In genomic region chr15:37053085-37053762, GRCm38 (mm10) we compare ENCODE assay signal across 9 mouse cellular contexts. TPM values are rescaled to one million over a fixed set of nuclear protein-coding genes. Genes with fewer than 3 reads are reported as not detected.
A peak's percentile ranks its signal among the peaks of the same experiment; 100 is the strongest.
DNase-seq lines count a peak whose midpoint lies in the region; ATAC-seq lines count a peak whose summit lies in the region.
"Had no signal": no experiment of that assay in that cellular context is flagged by ENCODE, and none has a peak within 500 bp of the region (broad histone marks: within the 10 kb centered on the region; RNA-seq: fewer than 3 reads in every experiment).

No protein-coding gene starts in this region.

- peaks cover 11% of the 10 kb centered on the region for H3K4me1 ChIP-seq in forebrain, embryonic 14.5 days (ENCODE audit: control insufficient read depth, insufficient read depth, low read length)

- no peaks in the 10 kb centered on the region for H3K36me3 ChIP-seq in forebrain, embryonic 14.5 days (ENCODE audit: control insufficient read depth, insufficient read depth, low read length)

- no peaks in the 10 kb centered on the region for H3K9me3 ChIP-seq in forebrain, embryonic 14.5 days (replicated peaks; ENCODE audit: control insufficient read depth, low read length)

- H3K27me3 ChIP-seq in forebrain, embryonic 14.5 days (replicated peaks; ENCODE audit: control insufficient read depth, insufficient read depth, low read length), result no peaks in the 10 kb centered on the region

- peak; percentile 94 for ATAC-seq in forebrain, embryonic 14.5 days

- WGBS in forebrain, embryonic 14.5 days, result 47% methylated on average over 8 of the region's 8 CpGs

- H3K4me3 ChIP-seq in forebrain, embryonic 14.5 days (ENCODE audit: low read depth, low read length), result no peak overlapping the region

- peak overlapping the region; percentile 69 for H3K27ac ChIP-seq in forebrain, embryonic 14.5 days (ENCODE audit: low read depth, low read length)

- DNase-seq in embryo, embryonic 11 days, result peak; percentile 85
- DNase-seq in forebrain, embryonic 14.5 days (ENCODE audit: low spot score), result peak; percentile 87
- peak; percentile 63 to 67 for DNase-seq in layer of hippocampus, postnatal 36 days
- peak; percentile 25 for DNase-seq in neural tube, embryonic 10.5 days (ENCODE audit: extremely low spot score, low spot score)
- no peak for DNase-seq in cerebellum, adult 8-10 months
- DNase-seq in urinary bladder, postnatal 10 days (ENCODE audit: low spot score), result no peak
- DNase-seq in kidney, adult 11 months, result no peak
- DNase-seq in ovary, postnatal 36 days (ENCODE audit: low spot score), result no peak
- DNase-seq: kidney, postnatal 25 days had no signal

- no peak overlapping the region; the same call in 1 of the 2 replicates for H3K9ac ChIP-seq in forebrain, embryonic 14.5 days (ENCODE audit: low read length)

- H3K4me2 ChIP-seq in forebrain, embryonic 14.5 days (ENCODE audit: low read length), result 0 out of 2 replicates have a peak overlapping the region, but pooled peaks have one; percentile 7

RNA-seq across cellular contexts. Expression of gene Zfp706, which starts 45.7 kb away (rescaled TPM):
- polyA plus RNA-seq in forebrain, embryonic 14.5 days (2014; fragmentation: Nextera tagmentation; extraction: Ambion mirVana), result 353 and 411 TPM in 2 replicates
- 100 to 1,000 TPM; 262 to 279 TPM for total RNA-seq in layer of hippocampus, postnatal 36 days (2021)

Comparison
In these comparisons a context has a peak if more than half of its experiments do, and no peak if none do; other contexts are left out.
1. DNase-seq: peak in embryo, embryonic 11 days (single experiment), forebrain, embryonic 14.5 days (single experiment), layer of hippocampus, postnatal 36 days (2 of 2) and neural tube, embryonic 10.5 days (single experiment); none in cerebellum, adult 8-10 months (single experiment), urinary bladder, postnatal 10 days (single experiment), kidney, adult 11 months (single experiment) and ovary, postnatal 36 days (single experiment).